Mouse (Mus musculus) C2C12 (cell line): Measurements from ENCODE around the gene Ppp4r1. TPM values are rescaled to one million over a fixed set of nuclear protein-coding genes. Genes with fewer than 3 reads are reported as not detected.

ENCODE experiments used
- H3K27me3 ChIP-seq: one replicate; pipeline ENCODE4 v1.6.1; 2011; ENCODE audit not compliant: control insufficient read depth, insufficient read depth, insufficient read length
- H3K36me3 ChIP-seq: one replicate; pipeline ENCODE4 v1.6.1; 2011; ENCODE audit not compliant: control insufficient read depth, insufficient read depth
- H3K4me3 ChIP-seq: one replicate; pipeline ENCODE4 v1.5.1; 2011; ENCODE audit warnings: mild to moderate bottlenecking, control low read depth; ENCODE audit not compliant: poor library complexity, insufficient read depth, severe bottlenecking
- H3K79me2 ChIP-seq: one replicate; pipeline ENCODE4 v1.6.1; 2011; ENCODE audit not compliant: control insufficient read depth, insufficient read depth
- H3K79me3 ChIP-seq: one replicate; pipeline ENCODE4 v1.6.1; 2011; ENCODE audit warnings: low read depth, control low read depth
- H3ac ChIP-seq: one replicate; pipeline ENCODE3; 2011; ENCODE audit warnings: low read depth; ENCODE audit not compliant: control insufficient read depth, insufficient read length
- CEBPB ChIP-seq: IDR thresholded peaks from one replicate; pipeline ENCODE4 v1.6.1; 2011; ENCODE audit warnings: low read depth, mild to moderate bottlenecking, control low read depth, moderate library complexity
- CTCF ChIP-seq: IDR thresholded peaks from one replicate; pipeline ENCODE4 v1.5.1; 2011; ENCODE audit not compliant: control insufficient read depth, insufficient read depth, insufficient read length
- FOSL1 ChIP-seq: IDR thresholded peaks from one replicate; pipeline ENCODE4 v1.8.0; 2011; ENCODE audit warnings: mild to moderate bottlenecking, low read length; ENCODE audit not compliant: poor library complexity, insufficient read depth, severe bottlenecking
- MAX ChIP-seq: IDR thresholded peaks from one replicate; pipeline ENCODE4 v1.6.1; 2011; ENCODE audit warnings: mild to moderate bottlenecking, control low read depth
- MYOD1 ChIP-seq: IDR thresholded peaks from one replicate; pipeline ENCODE4 v1.6.1; 2011; ENCODE audit warnings: low read depth; ENCODE audit not compliant: control insufficient read depth, insufficient read length
- MYOG ChIP-seq: IDR thresholded peaks from one replicate; pipeline ENCODE4 v1.6.1; 2011; ENCODE audit not compliant: control insufficient read depth, insufficient read length; ENCODE audit errors: extremely low read depth
- USF1 ChIP-seq: IDR thresholded peaks from one replicate; pipeline ENCODE4 v1.6.1; 2011; ENCODE audit warnings: low read depth, mild to moderate bottlenecking, control low read depth, moderate library complexity
- polyA plus RNA-seq: library from polyadenylated mRNA; unstranded; fragments of >200 nt; fragmentation: generic; extraction: Trizol; gene quantifications from one replicate; pipeline ENCODE4 v1.2.1, GENCODE M21; 2012; ENCODE audit warnings: missing spikeins

Ppp4r1 gene
- polyA plus RNA-seq, 1 experiment, result 61.8 TPM

DNA sequence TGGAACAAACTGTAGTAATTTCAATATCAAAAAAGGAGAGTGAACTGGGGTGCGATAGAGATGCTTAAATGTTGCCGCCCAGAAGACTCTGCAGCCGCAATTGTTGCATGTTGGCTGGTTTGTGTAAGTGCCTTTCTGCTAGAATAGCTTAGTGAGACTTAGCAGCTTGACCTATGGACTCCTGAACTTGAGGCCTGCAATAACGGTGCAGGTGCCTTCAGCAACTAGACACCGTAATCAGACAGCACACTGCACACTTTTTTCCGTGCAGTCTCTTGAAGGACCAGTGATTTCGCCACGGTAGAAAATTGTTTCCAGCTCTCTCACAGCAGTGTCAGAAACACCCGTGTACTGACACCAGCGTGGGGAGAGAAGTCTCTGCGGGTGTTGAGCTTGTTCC, 46.6 kb downstream of the Ppp4r1 start:
- Histone ChIP-seq H3ac (no peak overlapping the region), H3K4me3 (no peak overlapping the region), H3K36me3 (peaks cover 89% of the 10 kb centered on the region), H3K79me2 (peaks cover 28% of the 10 kb centered on the region), H3K27me3 (no peaks in the 10 kb centered on the region), H3K79me3 (peaks cover 8% of the 10 kb centered on the region)
- TF ChIP-seq CEBPB (no peak), MYOG (no peak), MAX (no peak), FOSL1 (no peak), MYOD1 (no peak), USF1 (no peak), CTCF (no peak)

GRCm38 (mm10) chr17:65830216-65830863, 48.0 kb downstream of the Ppp4r1 start:
- Histone ChIP-seq H3K27me3 (no peaks in the 10 kb centered on the region), H3K79me3 (peaks cover 5% of the 10 kb centered on the region), H3K79me2 (peaks cover 23% of the 10 kb centered on the region), H3ac (no peak overlapping the region), H3K36me3 (peaks cover 89% of the 10 kb centered on the region), H3K4me3 (no peak overlapping the region)
- TF ChIP-seq FOSL1 (no peak), MAX (no peak), USF1 (no peak), MYOG (no peak), CTCF (no peak), MYOD1 (no peak), CEBPB (no peak)

- peaks cover 93% of the 10 kb centered on the region for H3K36me3 ChIP-seq
- no peaks in the 10 kb centered on the region for H3K79me3 ChIP-seq
- H3K4me3 ChIP-seq, result no peak overlapping the region
- H3K27me3 ChIP-seq, result no peaks in the 10 kb centered on the region
- TF ChIP-seq FOSL1 (no peak), CEBPB (no peak), MYOG (no peak), USF1 (no peak), MAX (no peak), CTCF (no peak), MYOD1 (no peak)
- H3K79me2 ChIP-seq, result peaks cover 11% of the 10 kb centered on the region
- no peak overlapping the region for H3ac ChIP-seq
Measured at GRCm38 (mm10) chr17:65833891-65834290, 51.5 kb downstream of the Ppp4r1 start.

DNA sequence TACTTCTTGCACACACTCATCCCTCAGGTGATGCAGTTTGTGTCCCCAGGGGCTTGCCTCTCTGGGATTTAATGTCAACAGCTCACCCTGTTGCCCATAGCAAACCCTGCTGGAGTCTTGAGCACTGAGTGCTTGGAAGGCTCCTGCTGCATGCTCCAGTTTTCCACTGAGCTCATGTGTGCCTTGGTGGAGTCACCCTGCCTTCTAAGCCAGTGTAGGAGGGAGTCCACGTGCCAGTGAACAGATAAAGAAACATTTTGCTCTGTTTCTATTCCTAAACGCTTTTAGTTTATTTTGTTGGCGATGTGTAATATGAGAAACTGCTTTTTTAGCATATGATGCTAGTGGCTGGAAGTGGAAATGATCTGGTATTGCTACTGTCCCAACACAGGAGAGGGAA, 54.4 kb downstream of the Ppp4r1 start:
- H3K79me2 ChIP-seq, result no peaks in the 10 kb centered on the region
- H3K36me3 ChIP-seq, result peaks cover 96% of the 10 kb centered on the region
- H3K79me3 ChIP-seq, result no peaks in the 10 kb centered on the region
- TF ChIP-seq USF1 (no peak), FOSL1 (no peak), CEBPB (no peak), MAX (no peak), MYOD1 (no peak), CTCF (no peak), MYOG (no peak)
- H3K4me3 ChIP-seq, result no peak overlapping the region
- no peaks in the 10 kb centered on the region for H3K27me3 ChIP-seq
- H3ac ChIP-seq, result no peak overlapping the region

- TF ChIP-seq CEBPB, result no peak
- no peak for TF ChIP-seq MYOG
- no peak for TF ChIP-seq USF1
- no peak for TF ChIP-seq FOSL1
- TF ChIP-seq MAX, result no peak
- TF ChIP-seq CTCF, result no peak
- TF ChIP-seq MYOD1, result no peak
- Histone ChIP-seq H3K79me3 (no peaks in the 10 kb centered on the region), H3ac (no peak overlapping the region), H3K79me2 (no peaks in the 10 kb centered on the region), H3K4me3 (no peak overlapping the region), H3K27me3 (no peaks in the 10 kb centered on the region), H3K36me3 (peaks cover 88% of the 10 kb centered on the region)
Measured at GRCm38 (mm10) chr17:65839541-65840256, 57.3 kb downstream of the Ppp4r1 start.
